In genomic region chr16:97851061-97851740, GRCm38 (mm10) we compare ENCODE assay signal across 8 mouse cellular contexts. TPM values are rescaled to one million over a fixed set of nuclear protein-coding genes. Genes with fewer than 3 reads are reported as not detected.
A peak's percentile ranks its signal among the peaks of the same experiment; 100 is the strongest.
DNase-seq lines count a peak whose midpoint lies in the region; ATAC-seq lines count a peak whose summit lies in the region.

No protein-coding gene starts in this region.

- H3K9ac ChIP-seq in hindbrain, embryonic 16.5 days (ENCODE audit: low read depth, low read length): peak overlapping the region; percentile 95

- H3K4me1 ChIP-seq in hindbrain, embryonic 16.5 days (ENCODE audit: control insufficient read depth, insufficient read depth, low read depth, low read length): peaks cover 10% of the 10 kb centered on the region

- H3K36me3 ChIP-seq in hindbrain, embryonic 16.5 days (ENCODE audit: control insufficient read depth, insufficient read depth, low read length): no peaks in the 10 kb centered on the region

- DNase-seq in ZHBTc4 (ENCODE audit: low read depth, low spot score): peak; percentile 92
- peak; percentile 75 to 88 for DNase-seq in cerebellum, postnatal 4 days (ENCODE audit: low spot score in 2 of 2)
- DNase-seq in gastrocnemius, adult 18-20 months (ENCODE audit: low spot score): peak; percentile 88
- DNase-seq in left cerebral cortex, adult 11 months (ENCODE audit: low spot score): peak; percentile 74
- peak; percentile 89 for DNase-seq in lung, postnatal 36 days
- DNase-seq in retina, embryonic 14.5 days (ENCODE audit: low spot score): peak; percentile 88
- peak; percentile 86 to 87 for DNase-seq in thymus, postnatal 36 days

- WGBS in hindbrain, embryonic 16.5 days: under 1% methylated on average over 50 of the region's 77 CpGs

- H3K4me3 ChIP-seq in hindbrain, embryonic 16.5 days (ENCODE audit: low read length): peak overlapping the region; percentile 89

- H3K4me2 ChIP-seq in hindbrain, embryonic 16.5 days (ENCODE audit: low read length): peak overlapping the region; percentile 72

- ATAC-seq in hindbrain, embryonic 16.5 days: peak; percentile 89

- no peaks in the 10 kb centered on the region for H3K9me3 ChIP-seq in hindbrain, embryonic 16.5 days (ENCODE audit: control insufficient read depth, low read length)

- H3K27me3 ChIP-seq in hindbrain, embryonic 16.5 days (replicated peaks; ENCODE audit: control insufficient read depth, insufficient read depth, low read length): no peaks in the 10 kb centered on the region

- peak overlapping the region; percentile 100 for H3K27ac ChIP-seq in hindbrain, embryonic 16.5 days (ENCODE audit: low read depth, low read length)

RNA-seq across cellular contexts. Expression of gene Prdm15, which starts 0.4 kb away (rescaled TPM):
- 1 to 10 TPM; 6.4 to 7.4 TPM for total RNA-seq in gastrocnemius, adult 18-20 months (2021)
- polyA plus RNA-seq in hindbrain, embryonic 16.5 days (2015; fragmentation: Nextera tagmentation; extraction: Ambion mirVana): 8.5 and 11.6 TPM in 2 replicates

Comparison
In these comparisons a context has a peak if more than half of its experiments do, and no peak if none do; other contexts are left out.
1. Peak in every context shown above with its lines: DNase-seq, ATAC-seq, H3K4me3 ChIP-seq and H3K27ac ChIP-seq.